Mouse (Mus musculus): ENCODE data around the gene Dnajc16. TPM values are rescaled to one million over a fixed set of nuclear protein-coding genes. Genes with fewer than 3 reads are reported as not detected.

Gene Dnajc16
- polyA plus RNA-seq, 1 experiment from 2014 or later = 6.1 TPM

DNA sequence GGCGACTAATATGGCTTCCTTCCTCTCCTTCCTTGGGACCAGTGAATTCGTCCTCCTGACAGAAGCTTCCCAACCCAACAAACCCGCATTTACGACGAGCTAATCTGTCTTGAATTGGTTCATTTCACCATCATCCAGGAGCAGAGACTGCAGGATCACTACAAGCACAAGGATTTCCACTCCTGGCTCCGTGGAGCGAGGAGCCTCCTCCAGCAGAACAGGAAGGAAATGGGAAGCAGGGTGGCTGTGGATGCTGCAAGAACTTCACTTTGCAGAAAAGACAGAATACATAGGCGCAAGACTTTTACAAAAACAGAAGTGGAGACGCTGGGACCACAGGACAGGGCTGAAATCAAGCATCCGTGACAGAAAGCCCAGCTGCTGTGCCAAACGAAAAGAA is 66.1 kb downstream of the Dnajc16 start:
- WGBS = 64% methylated on average over 11 of the region's 11 CpGs
- no peak overlapping the region for H3K4me3 ChIP-seq
- ATAC-seq (ENCODE audit: insufficient number of reproducible peaks, low FRiP score) = no peak
- peaks cover 30% of the 10 kb centered on the region for H3K4me1 ChIP-seq (replicated peaks)
- H3K9ac ChIP-seq = no peak overlapping the region
- H3K4me2 ChIP-seq = no peak overlapping the region
- peaks cover 12% of the 10 kb centered on the region for H3K36me3 ChIP-seq
- H3K9me3 ChIP-seq (replicated peaks) = 0 out of 2 replicates have a peak, but pooled peaks cover 3% of the 10 kb centered on the region
- H3K27me3 ChIP-seq (replicated peaks) = no peaks in the 10 kb centered on the region
- H3K27ac ChIP-seq (ENCODE audit: poor library complexity, severe bottlenecking) = no peak overlapping the region

DNA sequence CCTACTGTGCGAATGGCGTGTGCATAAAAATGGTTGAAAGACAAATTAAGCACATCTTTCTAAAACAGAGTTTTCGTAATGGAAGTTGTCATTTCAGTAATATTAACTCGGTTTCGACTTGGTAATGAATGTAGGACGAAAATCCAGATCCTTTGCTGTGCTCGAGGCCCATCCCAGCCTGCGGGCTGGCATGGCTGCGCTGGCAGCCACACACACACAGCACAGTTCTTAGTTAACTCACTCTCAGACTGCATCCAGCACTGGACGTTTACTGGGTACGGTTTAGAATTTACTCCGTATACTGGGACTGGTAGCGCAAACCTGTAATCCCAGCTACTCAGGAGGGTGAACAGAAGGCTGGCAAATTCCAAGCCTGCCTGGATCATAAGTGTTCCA is 67.1 kb downstream of the Dnajc16 start:
- H3K9ac ChIP-seq = peak overlapping the region; percentile 71
- peak overlapping the region; percentile 96; the same call in 1 of the 2 replicates for H3K27ac ChIP-seq (ENCODE audit: poor library complexity, severe bottlenecking)
- 0 out of 2 replicates have a peak, but pooled peaks cover 3% of the 10 kb centered on the region for H3K9me3 ChIP-seq (replicated peaks)
- H3K36me3 ChIP-seq = peaks cover 12% of the 10 kb centered on the region
- H3K27me3 ChIP-seq (replicated peaks) = no peaks in the 10 kb centered on the region
- ATAC-seq (ENCODE audit: insufficient number of reproducible peaks, low FRiP score) = peak; percentile 54; the same call in 1 of the 2 replicates
- H3K4me2 ChIP-seq = peak overlapping the region; percentile 77
- peak overlapping the region; percentile 96 for H3K4me3 ChIP-seq
- 12% methylated on average over 13 of the region's 13 CpGs for WGBS
- H3K4me1 ChIP-seq (replicated peaks) = peaks cover 33% of the 10 kb centered on the region

DNA sequence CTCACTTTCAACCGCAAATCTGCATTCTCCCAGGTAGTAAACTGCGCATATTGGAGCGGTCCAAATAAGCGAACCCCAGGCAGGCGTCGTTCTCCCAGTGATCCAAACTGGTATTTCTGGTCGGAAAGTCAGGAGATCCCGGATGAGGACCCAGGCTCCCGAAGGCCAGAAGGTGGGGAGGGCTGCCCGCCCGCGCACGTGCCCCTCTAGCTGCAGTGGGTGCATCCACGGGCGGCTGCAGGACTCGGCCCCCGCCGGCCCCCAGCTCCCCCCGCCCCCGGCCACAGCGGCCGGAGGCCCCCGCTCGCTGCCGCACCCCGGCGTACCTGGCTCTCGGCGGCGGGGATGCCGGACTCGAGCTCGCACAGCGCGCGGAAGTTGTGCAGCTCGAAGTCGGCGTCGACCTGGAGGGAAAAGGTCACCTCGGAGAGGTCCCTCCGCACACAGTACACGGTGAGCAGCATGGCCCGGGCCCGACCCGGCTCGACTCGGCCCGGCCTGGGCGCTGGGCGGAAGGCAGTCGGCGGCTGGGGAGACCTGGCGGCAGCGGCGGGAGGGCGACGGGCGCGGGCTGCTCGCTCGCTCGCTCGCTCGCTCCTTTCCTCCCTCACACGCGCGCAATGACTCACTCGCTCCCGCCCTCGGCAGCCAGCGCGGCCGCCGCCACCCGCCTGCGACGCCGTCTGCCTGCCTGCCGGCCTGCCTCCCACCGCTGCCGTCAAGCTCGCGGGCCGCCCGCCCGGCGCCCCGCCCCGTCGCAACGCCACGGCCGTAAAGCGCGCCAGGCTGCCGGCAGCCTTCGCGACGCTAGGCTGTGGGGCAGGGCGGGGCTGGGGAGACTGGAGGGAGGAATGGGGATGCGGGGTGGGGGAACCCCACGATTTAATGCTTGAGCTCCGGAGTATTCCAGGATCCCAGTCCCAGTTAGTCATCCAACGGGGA is 67.7 kb downstream of the Dnajc16 start, which contains the start of gene Ddi2:
Ddi2 (minus strand) TSS at position 689 of the 942 bp plus-strand sequence.
- H3K4me1 ChIP-seq (replicated peaks) = peaks cover 33% of the 10 kb centered on the region
- H3K27ac ChIP-seq (ENCODE audit: poor library complexity, severe bottlenecking) = peak within 1 kb of the TSS; percentile 96
- ATAC-seq (ENCODE audit: insufficient number of reproducible peaks, low FRiP score) = peak; percentile 91
- H3K27me3 ChIP-seq (replicated peaks) = no peaks in the 10 kb centered on the region
- peaks cover 12% of the 10 kb centered on the region for H3K36me3 ChIP-seq
- H3K4me2 ChIP-seq = peak within 1 kb of the TSS; percentile 77
- peak within 1 kb of the TSS; percentile 96 for H3K4me3 ChIP-seq
- peak within 1 kb of the TSS; percentile 97 for H3K9ac ChIP-seq
- WGBS = under 1% methylated on average over 97 of the region's 105 CpGs
- 0 out of 2 replicates have a peak, but pooled peaks cover 3% of the 10 kb centered on the region for H3K9me3 ChIP-seq (replicated peaks)

DNA sequence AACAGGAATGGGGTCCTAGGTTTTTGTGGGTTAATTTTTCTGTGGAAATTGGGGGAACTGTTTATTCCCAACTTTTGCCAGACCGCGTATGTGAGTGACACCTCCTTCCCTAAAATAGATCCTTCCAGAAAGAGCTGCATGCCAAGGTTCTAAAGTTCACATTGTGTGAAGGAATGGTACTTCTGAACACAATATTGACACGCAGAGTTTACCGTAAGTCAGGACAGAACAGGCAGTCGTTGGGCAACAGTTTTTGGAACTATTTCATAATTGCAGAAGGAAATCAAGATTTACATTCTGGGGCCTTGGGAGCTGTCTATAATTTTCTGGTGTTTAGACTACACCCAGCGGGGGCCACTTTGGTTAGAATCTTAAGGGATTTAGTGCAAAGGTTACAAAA is 68.8 kb downstream of the Dnajc16 start:
- Histone ChIP-seq H3K4me1 (replicated peaks) (peaks cover 33% of the 10 kb centered on the region), H3K36me3 (peaks cover 14% of the 10 kb centered on the region), H3K4me2 (peak overlapping the region; percentile 77), H3K4me3 (peak overlapping the region; percentile 96), H3K27me3 (replicated peaks) (no peaks in the 10 kb centered on the region), H3K9ac (peak overlapping the region; percentile 97), H3K9me3 (replicated peaks) (0 out of 2 replicates have a peak, but pooled peaks cover 3% of the 10 kb centered on the region), H3K27ac (ENCODE audit: poor library complexity, severe bottlenecking) (no peak overlapping the region)
- no peak for ATAC-seq (ENCODE audit: insufficient number of reproducible peaks, low FRiP score)
- 56% methylated on average over 6 of the region's 6 CpGs for WGBS

DNA sequence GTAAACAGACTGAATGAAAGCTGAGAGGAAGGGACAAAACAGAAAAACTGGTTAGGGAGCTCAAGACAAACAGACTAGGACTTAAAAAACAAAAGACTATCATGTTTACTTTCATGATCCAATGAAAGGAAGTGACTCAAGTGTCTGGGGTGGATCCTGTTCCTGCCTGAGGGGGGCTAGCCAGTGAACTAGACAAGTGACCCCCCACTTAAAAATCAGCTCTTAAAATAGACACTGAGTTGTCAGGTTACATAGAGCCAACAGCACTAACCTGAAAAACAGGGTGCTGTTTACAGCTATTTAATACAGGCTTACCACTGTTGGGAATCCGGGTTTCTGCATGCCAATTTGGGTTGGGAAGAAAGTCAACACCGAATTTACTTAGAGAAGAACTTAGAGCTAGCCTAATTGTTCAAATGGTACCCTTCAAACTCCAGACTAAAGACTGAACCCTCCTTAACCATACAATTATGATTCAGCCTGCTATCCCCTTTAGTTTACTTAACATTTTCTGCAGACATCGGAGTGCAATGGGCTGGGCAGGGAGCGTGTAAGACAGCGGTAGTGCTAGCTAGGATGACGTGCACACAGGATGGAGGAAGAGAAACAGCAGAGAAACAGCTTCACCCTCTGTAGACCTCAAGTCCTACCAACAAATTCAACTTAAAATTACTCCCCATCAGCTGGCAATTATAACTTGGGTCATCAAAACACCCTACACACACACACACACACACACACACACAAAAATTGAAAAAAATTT is 69.8 kb downstream of the Dnajc16 start:
- 57% methylated on average over 6 of the region's 6 CpGs for WGBS
- Histone ChIP-seq H3K4me3 (0 out of 2 replicates have a peak overlapping the region, but pooled peaks have one; percentile 96), H3K27me3 (replicated peaks) (no peaks in the 10 kb centered on the region), H3K4me1 (replicated peaks) (peaks cover 37% of the 10 kb centered on the region), H3K4me2 (peak overlapping the region; percentile 77), H3K9me3 (replicated peaks) (0 out of 2 replicates have a peak, but pooled peaks cover 3% of the 10 kb centered on the region), H3K27ac (ENCODE audit: poor library complexity, severe bottlenecking) (no peak overlapping the region; the same call in 1 of the 2 replicates), H3K36me3 (peaks cover 20% of the 10 kb centered on the region), H3K9ac (peak overlapping the region; percentile 97; the same call in 1 of the 2 replicates)
- ATAC-seq (ENCODE audit: insufficient number of reproducible peaks, low FRiP score) = no peak

DNA sequence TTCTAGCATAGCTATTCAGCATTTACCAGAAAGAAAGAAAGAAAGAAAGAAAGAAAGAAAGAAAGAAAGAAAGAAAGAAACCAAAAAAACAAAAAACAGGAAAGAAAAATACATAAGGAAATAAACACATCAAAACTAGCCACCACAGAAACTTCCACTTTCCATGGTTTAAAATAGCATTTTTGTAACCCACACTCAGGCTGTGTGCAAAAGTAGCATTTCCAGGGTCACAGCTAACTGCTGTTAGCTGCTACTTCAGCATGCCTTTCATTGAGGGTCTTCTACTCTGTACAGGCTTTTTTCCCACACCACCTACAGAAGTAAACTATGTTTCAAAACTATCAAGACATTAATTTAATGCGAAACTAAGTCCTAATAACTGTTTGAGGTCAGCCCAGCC is 71.4 kb downstream of the Dnajc16 start:
- 94% methylated on average over 1 of the region's 1 CpGs for WGBS
- no peak for ATAC-seq (ENCODE audit: insufficient number of reproducible peaks, low FRiP score)
- no peak overlapping the region for H3K27ac ChIP-seq (ENCODE audit: poor library complexity, severe bottlenecking)

DNA sequence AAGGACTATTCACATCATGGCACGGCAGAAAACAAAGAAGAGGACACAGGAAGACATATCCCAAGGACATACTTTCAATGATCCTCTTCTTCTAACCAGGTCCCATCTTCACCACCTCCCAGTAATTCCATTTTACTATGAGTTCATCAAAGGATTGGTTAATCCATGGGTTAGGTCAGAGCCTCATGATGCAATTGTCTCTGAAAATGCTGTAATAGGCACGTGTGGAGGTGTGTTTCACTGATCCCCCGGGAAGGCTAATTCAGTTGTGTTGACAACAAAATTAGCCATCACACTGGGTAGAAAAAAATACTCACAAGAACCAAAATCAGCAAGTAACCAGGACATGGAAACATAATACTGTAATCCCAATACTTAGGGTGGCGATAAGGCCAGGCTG is 73.1 kb downstream of the Dnajc16 start:
- peaks cover 46% of the 10 kb centered on the region for H3K4me1 ChIP-seq (replicated peaks)
- H3K4me2 ChIP-seq = no peak overlapping the region
- no peak overlapping the region for H3K4me3 ChIP-seq
- ATAC-seq (ENCODE audit: insufficient number of reproducible peaks, low FRiP score) = no peak
- no peaks in the 10 kb centered on the region for H3K27me3 ChIP-seq (replicated peaks)
- no peak overlapping the region for H3K27ac ChIP-seq (ENCODE audit: poor library complexity, severe bottlenecking)
- 86% methylated on average over 4 of the region's 4 CpGs for WGBS
- 0 out of 2 replicates have a peak, but pooled peaks cover 3% of the 10 kb centered on the region for H3K9me3 ChIP-seq (replicated peaks)
- H3K36me3 ChIP-seq = peaks cover 28% of the 10 kb centered on the region
- no peak overlapping the region for H3K9ac ChIP-seq

More for the DNA sequence above, 71.4 kb downstream of the Dnajc16 start:
- H3K4me1 ChIP-seq (replicated peaks) = peaks cover 50% of the 10 kb centered on the region
- H3K27me3 ChIP-seq (replicated peaks) = no peaks in the 10 kb centered on the region
- H3K9me3 ChIP-seq (replicated peaks) = 0 out of 2 replicates have a peak, but pooled peaks cover 3% of the 10 kb centered on the region
- peaks cover 20% of the 10 kb centered on the region for H3K36me3 ChIP-seq
- H3K4me2 ChIP-seq = no peak overlapping the region
- no peak overlapping the region for H3K4me3 ChIP-seq
- H3K9ac ChIP-seq = no peak overlapping the region

DNA sequence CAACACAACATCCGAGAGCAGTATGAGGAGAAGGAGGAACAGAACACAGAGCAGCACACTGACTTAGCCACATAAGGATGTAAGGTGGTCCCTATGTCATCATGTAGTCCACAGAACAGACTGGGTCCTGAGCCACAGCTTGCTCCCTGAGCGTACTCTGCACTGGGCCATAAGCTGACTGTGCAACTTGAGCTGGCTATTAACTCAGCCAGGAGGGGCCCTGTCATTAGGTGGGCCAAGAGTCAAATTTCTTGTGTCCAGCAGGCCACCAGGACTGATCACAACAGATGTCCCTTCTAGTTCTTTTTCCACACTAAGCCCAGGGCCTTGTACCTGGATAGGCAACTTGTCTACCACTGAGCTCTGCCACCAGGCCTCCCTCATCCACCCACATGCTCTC is 75.7 kb downstream of the Dnajc16 start:
- H3K4me1 ChIP-seq (replicated peaks) = peaks cover 26% of the 10 kb centered on the region
- ATAC-seq (ENCODE audit: insufficient number of reproducible peaks, low FRiP score) = no peak
- 0 out of 2 replicates have a peak, but pooled peaks cover under 1% of the 10 kb centered on the region for H3K9me3 ChIP-seq (replicated peaks)
- no peak overlapping the region for H3K9ac ChIP-seq
- H3K27ac ChIP-seq (ENCODE audit: poor library complexity, severe bottlenecking) = no peak overlapping the region
- no peaks in the 10 kb centered on the region for H3K27me3 ChIP-seq (replicated peaks)
- H3K36me3 ChIP-seq = peaks cover 44% of the 10 kb centered on the region
- H3K4me2 ChIP-seq = no peak overlapping the region
- H3K4me3 ChIP-seq = no peak overlapping the region
- 78% methylated on average over 2 of the region's 2 CpGs for WGBS

DNA sequence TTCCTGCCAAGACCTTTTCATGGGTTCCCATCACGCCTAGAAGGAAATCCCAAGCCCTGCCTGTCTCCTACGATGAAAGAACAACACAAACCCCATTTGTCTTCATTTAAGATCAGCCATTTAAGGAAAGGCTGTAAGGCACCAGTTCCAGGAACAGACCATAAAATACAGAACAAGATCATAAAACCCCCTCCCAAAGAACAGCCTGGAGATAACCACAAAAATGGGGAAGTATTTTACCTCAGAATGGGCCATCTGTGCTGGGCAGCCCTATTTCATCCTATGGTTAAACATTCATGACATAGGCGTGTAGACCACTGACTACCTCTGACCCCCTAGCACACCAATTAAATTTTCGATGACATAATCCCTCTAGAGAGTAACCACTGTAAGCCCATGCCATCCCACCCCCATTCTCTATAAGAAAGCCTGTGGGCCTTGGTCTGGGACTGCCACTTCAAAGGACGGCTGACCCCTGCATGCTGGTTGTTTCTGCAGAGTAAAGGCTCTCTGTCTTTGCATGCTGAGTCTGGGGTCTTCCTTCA is 77.1 kb downstream of the Dnajc16 start:
- 92% methylated on average over 5 of the region's 5 CpGs for WGBS
- peaks cover 54% of the 10 kb centered on the region for H3K36me3 ChIP-seq
- H3K4me2 ChIP-seq = no peak overlapping the region
- no peak overlapping the region for H3K9ac ChIP-seq
- no peak for ATAC-seq (ENCODE audit: insufficient number of reproducible peaks, low FRiP score)
- H3K4me3 ChIP-seq = no peak overlapping the region
- peaks cover 19% of the 10 kb centered on the region for H3K4me1 ChIP-seq (replicated peaks)
- H3K27ac ChIP-seq (ENCODE audit: poor library complexity, severe bottlenecking) = no peak overlapping the region
- no peaks in the 10 kb centered on the region for H3K9me3 ChIP-seq (replicated peaks)
- no peaks in the 10 kb centered on the region for H3K27me3 ChIP-seq (replicated peaks)

DNA sequence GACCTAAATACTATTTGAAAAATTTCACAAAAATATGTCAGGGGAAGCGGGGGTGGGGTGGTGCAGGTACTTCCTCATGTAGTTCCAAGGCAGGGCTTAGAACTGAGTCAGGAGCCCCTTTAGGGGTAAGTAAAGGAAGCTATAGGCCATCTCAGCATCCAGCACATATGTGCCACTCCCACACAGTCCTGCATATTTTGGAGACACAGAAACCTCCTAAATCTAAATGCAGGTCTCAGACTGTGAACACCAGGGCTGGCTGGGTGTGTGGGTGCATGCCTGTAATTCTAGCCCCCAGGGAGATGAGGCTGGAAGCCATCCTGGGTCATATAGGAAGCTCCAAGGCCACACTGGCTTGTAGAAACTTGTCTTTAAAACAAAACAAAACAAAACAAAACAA is 79.5 kb downstream of the Dnajc16 start:
- Histone ChIP-seq H3K9ac (no peak overlapping the region), H3K4me3 (no peak overlapping the region), H3K9me3 (replicated peaks) (no peaks in the 10 kb centered on the region), H3K4me1 (replicated peaks) (peaks cover 18% of the 10 kb centered on the region), H3K36me3 (peaks cover 70% of the 10 kb centered on the region), H3K4me2 (no peak overlapping the region), H3K27ac (ENCODE audit: poor library complexity, severe bottlenecking) (no peak overlapping the region), H3K27me3 (replicated peaks) (no peaks in the 10 kb centered on the region)
- 97% methylated on average over 1 of the region's 1 CpGs for WGBS
- ATAC-seq (ENCODE audit: insufficient number of reproducible peaks, low FRiP score) = no peak
